Mouse (Mus musculus): ENCODE results near the gene Ripor2. TPM values are rescaled to one million over a fixed set of nuclear protein-coding genes. Genes with fewer than 3 reads are reported as not detected.
"Not testable (repeated sequence)": the region's sequence is repeated elsewhere in the genome, so short reads cannot be mapped to it uniquely, and the experiment has no call there.

The Ripor2 gene
- total RNA-seq, 2 experiments from 2014 or later = 76.0 to 81.4 TPM

- DNase-seq (ENCODE audit: extremely low spot score in 1 of 2, low spot score in 1 of 2) = no peak
Observed at GRCm38 (mm10) chr13:24756756-24757155, 174.8 kb downstream of the Ripor2 start.

DNA sequence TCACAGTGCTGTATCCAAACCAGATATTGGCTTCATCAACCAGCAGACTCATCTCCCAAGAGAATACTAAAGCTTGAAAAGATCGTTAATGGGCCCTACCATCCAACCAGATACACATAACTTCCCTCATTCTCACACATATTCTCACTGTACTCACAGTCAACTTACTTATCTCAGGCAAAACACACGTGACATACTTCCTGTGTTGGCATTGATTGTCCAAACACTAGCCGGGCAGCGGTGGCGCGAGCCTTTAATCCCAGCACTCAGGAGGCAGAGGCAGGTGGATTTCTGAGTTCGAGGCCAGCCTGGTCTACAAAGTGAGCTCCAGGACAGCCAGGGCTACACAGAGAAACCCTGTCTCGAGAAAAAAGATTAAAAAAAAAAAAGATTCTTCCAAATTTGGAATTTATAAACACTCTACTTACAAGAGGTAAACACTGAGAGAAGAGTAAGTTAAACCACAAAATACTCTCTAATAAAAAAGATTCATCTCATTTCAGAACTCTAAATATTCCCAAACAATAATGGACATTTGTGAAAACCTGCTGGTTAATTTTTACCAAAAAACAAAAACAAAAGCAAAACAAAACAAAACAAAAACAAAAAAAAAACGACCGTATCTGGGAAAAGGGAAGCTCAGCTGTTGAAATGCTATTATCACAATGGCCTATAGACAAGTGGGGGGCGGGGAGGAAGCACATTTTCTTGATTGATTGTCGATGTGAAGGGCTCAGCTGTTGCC lies 176.0 kb downstream of the Ripor2 start:
- no peak for DNase-seq (ENCODE audit: extremely low spot score in 1 of 2, low spot score in 1 of 2)

DNA sequence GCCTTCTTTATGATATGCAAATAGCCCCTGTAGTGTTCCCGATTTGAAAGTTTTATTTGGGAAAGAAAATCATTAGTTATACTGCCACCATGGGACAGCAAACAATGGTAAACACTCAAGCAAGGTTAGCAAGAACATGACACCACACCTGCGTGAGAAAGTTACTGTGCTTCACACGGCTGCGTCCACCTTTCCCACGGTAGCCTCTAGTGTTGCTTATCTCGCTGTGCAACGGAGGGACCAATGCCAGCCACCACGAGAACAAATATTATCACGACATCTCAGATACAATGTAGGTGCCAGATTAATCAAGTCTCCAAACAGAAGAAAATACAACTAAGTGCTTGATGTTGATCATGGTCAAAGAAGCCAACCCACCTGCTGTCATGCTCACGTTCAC lies 177.5 kb downstream of the Ripor2 start:
- no peak for DNase-seq (ENCODE audit: extremely low spot score in 1 of 2, low spot score in 1 of 2)

GRCm38 (mm10) chr13:24760351-24760870 lies 178.4 kb downstream of the Ripor2 start:
- no peak for DNase-seq (ENCODE audit: extremely low spot score in 1 of 2, low spot score in 1 of 2)

DNA sequence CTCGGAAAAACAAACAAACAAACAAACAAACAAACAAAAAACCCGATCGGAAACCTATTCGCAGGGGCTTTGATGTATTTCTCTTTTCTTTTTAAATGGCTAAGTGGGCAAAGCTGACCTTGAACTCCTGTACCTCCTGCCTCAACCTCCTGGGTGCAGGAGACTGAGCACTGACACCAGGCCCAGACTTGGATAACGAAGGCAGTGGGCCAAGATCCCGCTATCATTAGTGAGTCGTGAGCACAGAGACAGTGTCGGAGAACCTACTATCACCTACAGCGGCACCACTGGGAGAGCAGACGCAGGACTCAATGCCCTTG lies 179.1 kb downstream of the Ripor2 start:
- DNase-seq (ENCODE audit: extremely low spot score in 1 of 2, low spot score in 1 of 2) = no peak

GRCm38 (mm10) chr13:24761403-24762227 lies 179.6 kb downstream of the Ripor2 start, which contains the start of gene Gmnn:
TSS of gene Gmnn (minus strand) at chr13:24761923.
- peak; percentile 65 to 72 for DNase-seq (ENCODE audit: extremely low spot score in 1 of 2, low spot score in 1 of 2)

GRCm38 (mm10) chr13:24762254-24762653 lies 180.3 kb downstream of the Ripor2 start:
- no peak for DNase-seq (ENCODE audit: extremely low spot score in 1 of 2, low spot score in 1 of 2)

DNA sequence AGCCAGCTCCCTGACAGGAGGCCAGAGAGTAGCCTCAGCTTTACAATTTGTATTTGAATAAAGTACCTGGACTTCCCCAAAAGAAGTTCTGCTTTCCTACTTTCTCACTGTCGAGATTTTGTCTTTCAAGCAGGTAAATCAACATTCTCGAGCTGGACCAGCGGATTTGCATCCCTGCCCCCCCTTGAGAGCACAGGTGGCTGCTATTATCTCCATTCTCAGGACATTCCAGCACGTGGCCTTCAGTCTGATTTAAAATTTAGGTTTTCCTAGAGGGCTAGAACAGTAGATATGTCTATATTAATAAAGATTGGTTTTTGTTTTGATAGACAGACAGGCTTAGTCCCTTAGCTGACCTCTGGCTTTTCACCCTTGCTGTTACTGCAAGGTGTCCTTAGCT lies 185.8 kb downstream of the Ripor2 start:
- not testable (repeated sequence) for DNase-seq (ENCODE audit: extremely low spot score in 1 of 2, low spot score in 1 of 2)

DNA sequence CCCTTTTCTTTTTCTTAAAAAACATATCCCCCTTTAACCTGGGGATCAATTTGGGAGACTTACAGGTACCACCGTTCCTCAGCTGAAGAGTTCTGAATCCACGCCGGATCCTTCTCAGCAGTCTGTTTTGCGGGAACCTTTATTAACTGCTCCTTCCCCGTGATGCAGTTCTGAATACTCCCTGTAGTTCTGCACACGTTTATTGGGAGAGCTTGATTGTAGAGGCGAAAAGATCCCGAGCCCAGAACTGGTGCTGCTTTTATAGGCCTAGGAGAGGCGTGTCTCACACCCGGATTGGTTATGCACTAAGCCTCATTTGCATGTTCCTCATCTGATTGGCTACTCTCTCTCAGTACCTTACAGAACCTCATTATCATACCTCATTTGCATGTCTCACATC lies 189.5 kb downstream of the Ripor2 start:
- not testable (repeated sequence) for DNase-seq (ENCODE audit: extremely low spot score in 1 of 2, low spot score in 1 of 2)

- DNase-seq (ENCODE audit: extremely low spot score in 1 of 2, low spot score in 1 of 2) = peak in 1 of 2 experiments; percentile 27
Observed at GRCm38 (mm10) chr13:24776146-24776844, 194.3 kb downstream of the Ripor2 start.

GRCm38 (mm10) chr13:24778026-24778425 lies 196.0 kb downstream of the Ripor2 start:
- DNase-seq (ENCODE audit: extremely low spot score in 1 of 2, low spot score in 1 of 2) = no peak

DNA sequence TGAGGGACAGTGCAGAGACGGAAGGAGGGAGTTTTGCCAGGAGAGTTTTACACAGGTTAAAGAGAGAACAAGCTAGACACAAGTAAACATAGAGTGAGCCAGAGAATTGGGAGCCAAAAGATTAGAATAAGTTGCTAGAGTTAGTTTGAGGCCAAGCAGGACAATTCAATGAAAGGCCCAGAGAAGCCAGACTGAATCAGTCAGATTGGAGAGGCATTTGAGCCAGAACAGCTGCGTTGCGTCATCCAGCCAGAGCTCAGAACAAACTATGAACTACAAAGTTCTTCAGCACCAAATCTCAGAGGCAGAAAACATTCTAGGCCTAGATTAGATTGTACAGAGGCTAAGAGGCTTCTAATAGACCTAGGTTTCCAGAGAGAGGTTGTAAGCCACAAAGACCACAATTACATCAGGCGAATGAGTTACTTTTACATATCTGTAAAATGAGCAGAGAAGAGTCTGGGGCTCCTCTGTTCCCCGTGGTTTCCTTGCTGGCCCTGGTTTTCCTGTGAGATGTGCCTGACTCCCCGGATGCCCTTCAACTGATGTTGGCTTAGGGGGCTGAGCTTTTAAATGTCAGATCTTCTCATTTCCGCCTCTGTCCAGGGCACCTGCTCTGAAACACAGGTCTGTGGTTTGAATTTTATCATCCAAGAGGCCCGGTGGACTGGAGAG lies 196.9 kb downstream of the Ripor2 start:
- no peak for DNase-seq (ENCODE audit: extremely low spot score in 1 of 2, low spot score in 1 of 2)

DNA sequence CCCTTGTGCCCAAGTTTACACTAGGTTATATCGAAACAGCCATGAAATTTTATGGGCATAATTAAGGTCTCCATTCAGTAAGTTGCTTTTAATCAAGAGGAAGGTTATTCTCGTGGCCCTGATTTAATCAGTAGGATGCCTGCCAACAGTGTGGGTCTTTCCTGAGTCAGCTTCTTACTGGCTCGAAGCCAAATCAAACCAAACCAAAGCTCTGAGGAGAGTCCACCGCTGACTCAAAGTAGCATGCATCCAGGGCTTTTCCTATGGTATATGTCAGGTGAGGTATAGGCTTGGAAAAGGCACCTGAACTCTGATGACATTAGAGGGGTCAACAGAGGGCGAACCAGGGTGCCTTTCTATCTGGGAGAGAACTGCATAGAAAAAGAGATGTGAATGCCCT lies 199.9 kb downstream of the Ripor2 start:
- DNase-seq (ENCODE audit: extremely low spot score in 1 of 2, low spot score in 1 of 2) = no peak

Other genes with a start within 250 kb of the Ripor2 start
- not detected for gene Armh2, start 159.0 kb downstream of the Ripor2 start, total RNA-seq (2021)
- 1 to 10 TPM; 1.8 to 2.5 TPM for gene Gmnn, start 179.7 kb downstream of the Ripor2 start, total RNA-seq (2021)
- 100 to 1,000 TPM; 162 to 165 TPM for gene BC005537, start 219.5 kb downstream of the Ripor2 start, total RNA-seq (2021)
- 100 to 1,000 TPM; 107 to 109 TPM for gene Acot13, start 249.4 kb downstream of the Ripor2 start, total RNA-seq (2021)
- 10 to 100 TPM; 20.3 to 24.6 TPM for gene Tdp2, start 249.5 kb downstream of the Ripor2 start, total RNA-seq (2021)

Measured in layer of hippocampus, postnatal 25 days (tissue).